Mouse (Mus musculus): ENCODE data around the gene Hbq1a.

DNA sequence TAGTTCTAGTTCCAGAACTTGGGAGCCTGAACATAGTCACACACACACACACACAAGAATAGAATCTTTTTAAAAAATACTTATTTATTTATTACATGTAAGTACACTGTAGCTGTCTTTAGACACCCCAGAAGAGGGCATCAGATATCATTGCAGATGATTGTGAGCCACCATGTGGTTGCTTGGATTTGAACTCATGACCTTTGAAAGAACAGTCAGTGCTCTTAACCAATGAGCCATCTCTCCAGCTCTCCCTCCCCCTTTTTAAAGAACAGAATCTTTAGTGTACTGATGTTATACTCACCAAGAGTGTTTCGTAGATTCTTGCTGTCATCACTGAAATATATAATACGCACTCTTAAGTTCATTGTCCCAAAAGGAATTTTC is 1.3 kb upstream of the Hbq1a start:
- TF ChIP-seq CTCF (IDR thresholded peaks at IDR 0.05; ENCODE audit: low read depth), result no peak
- no peak for TF ChIP-seq EP300 (IDR thresholded peaks at IDR 0.05; ENCODE audit: low read depth)

All from heart, postnatal 0 days (tissue).